Mouse (Mus musculus): ENCODE results near the gene Kdm4a. TPM values are rescaled to one million over a fixed set of nuclear protein-coding genes. Genes with fewer than 3 reads are reported as not detected.

The Kdm4a gene
- total RNA-seq, 2 experiments from 2014 or later = 34.8 to 36.6 TPM

Small RNA genes lying within 50 kb of the gene (microRNA-seq; reads per million reads assigned to microRNA genes)
- gene Mir7226 = 0 to 0.36 reads per million in 2 experiments

Other genes with a start within 250 kb of the Kdm4a start
- 10 to 100 TPM; 44.5 to 48.1 TPM for gene St3gal3, start 45.1 kb downstream of the Kdm4a start, total RNA-seq (2021)
- gene Ptprf, start 111.4 kb upstream of the Kdm4a start, total RNA-seq (2021) = 10 to 100 TPM; 13.0 to 16.4 TPM
- gene Szt2, start 229.2 kb upstream of the Kdm4a start, total RNA-seq (2021) = 10 to 100 TPM; 14.7 TPM
- 10 to 100 TPM; 39.3 to 47.0 TPM for gene Med8, start 229.3 kb upstream of the Kdm4a start, total RNA-seq (2021)
- gene Elovl1, start 248.1 kb upstream of the Kdm4a start, total RNA-seq (2021) = 10 to 100 TPM; 25.4 to 30.1 TPM

Data from heart, postnatal 14 days (tissue).